Mouse (Mus musculus): ENCODE results near the gene St13. TPM values are rescaled to one million over a fixed set of nuclear protein-coding genes. Genes with fewer than 3 reads are reported as not detected.

St13 gene
- 550 TPM for polyA plus RNA-seq (2014; fragmentation: Illumina TruSeq; extraction: RNeasy Lipid Tissue Mini Kit (QIAGEN cat#74804); ENCODE audit: low read depth, low replicate concordance)

GRCm38 (mm10) chr15:81399638-81400315 lies at the start of gene St13, which contains the start of gene Xpnpep3:
TSS of gene St13 (minus strand) at chr15:81400077.
TSS of gene Xpnpep3 (plus strand) at chr15:81400138.

GRCm38 (mm10) chr15:81408199-81408598 lies 8.3 kb upstream of the St13 start, which contains the start of gene Dnajb7:
TSS of gene Dnajb7 (minus strand) at chr15:81408299.

GRCm38 (mm10) chr15:81360345-81361021 lies 39.4 kb downstream of the St13 start, which contains the start of gene Slc25a17:
TSS of gene Slc25a17 (minus strand) at chr15:81360812.

Other genes starting within 250 kb of the St13 start
- gene Mrtfa, start 209.3 kb downstream of the St13 start, polyA plus RNA-seq (2014; fragmentation: Illumina TruSeq; extraction: RNeasy Lipid Tissue Mini Kit (QIAGEN cat#74804); ENCODE audit: low read depth, low replicate concordance) = 0.36 TPM
- gene Mchr1, start 164.6 kb downstream of the St13 start, polyA plus RNA-seq (2014; fragmentation: Illumina TruSeq; extraction: RNeasy Lipid Tissue Mini Kit (QIAGEN cat#74804); ENCODE audit: low read depth, low replicate concordance) = not detected
- 243 TPM for gene Slc25a17, start 39.3 kb downstream of the St13 start, polyA plus RNA-seq (2014; fragmentation: Illumina TruSeq; extraction: RNeasy Lipid Tissue Mini Kit (QIAGEN cat#74804); ENCODE audit: low read depth, low replicate concordance)
- 12.0 TPM for gene Xpnpep3, start 61 bp upstream of the St13 start, polyA plus RNA-seq (2014; fragmentation: Illumina TruSeq; extraction: RNeasy Lipid Tissue Mini Kit (QIAGEN cat#74804); ENCODE audit: low read depth, low replicate concordance)
- 0.89 TPM for gene Dnajb7, start 8.2 kb upstream of the St13 start, polyA plus RNA-seq (2014; fragmentation: Illumina TruSeq; extraction: RNeasy Lipid Tissue Mini Kit (QIAGEN cat#74804); ENCODE audit: low read depth, low replicate concordance)
- 130 TPM for gene Rbx1, start 66.2 kb upstream of the St13 start, polyA plus RNA-seq (2014; fragmentation: Illumina TruSeq; extraction: RNeasy Lipid Tissue Mini Kit (QIAGEN cat#74804); ENCODE audit: low read depth, low replicate concordance)
- 67.4 TPM for gene Ep300, start 185.3 kb upstream of the St13 start, polyA plus RNA-seq (2014; fragmentation: Illumina TruSeq; extraction: RNeasy Lipid Tissue Mini Kit (QIAGEN cat#74804); ENCODE audit: low read depth, low replicate concordance)